Mouse (Mus musculus) midbrain, embryonic 12.5 days (tissue): ENCODE results near the gene Tyk2. TPM values are rescaled to one million over a fixed set of nuclear protein-coding genes. Genes with fewer than 3 reads are reported as not detected.

Experiments used
- ATAC-seq: fragments of 200-750 bp; cut with Nextera tagmentation; 2 replicates; pipeline ENCODE4 v1.8.0; 2017; ENCODE audit warnings: low read depth, moderate TSS enrichment, moderate library complexity; ENCODE audit not compliant: low FRiP score
- H3K27ac ChIP-seq: fragments of 300-500 bp; sonication (generic); replicated peaks from 2 replicates; pipeline ENCODE4 v1.5.1; 2016; ENCODE audit warnings: mild to moderate bottlenecking
- H3K27me3 ChIP-seq: fragments of 300-500 bp; sonication (generic); 2 replicates; pipeline ENCODE4 v1.6.1; 2016; ENCODE audit warnings: mild to moderate bottlenecking
- H3K36me3 ChIP-seq: fragments of 300-500 bp; sonication (generic); 2 replicates; pipeline ENCODE4 v1.6.1; 2016
- H3K4me1 ChIP-seq: fragments of 300-500 bp; sonication (generic); 2 replicates; pipeline ENCODE4 v1.6.1; 2016
- H3K4me2 ChIP-seq: fragments of 300-500 bp; sonication (generic); replicated peaks from 2 replicates; pipeline ENCODE4 v1.6.1; 2016; ENCODE audit warnings: mild to moderate bottlenecking, moderate library complexity
- H3K4me3 ChIP-seq: fragments of 300-500 bp; sonication (generic); 2 replicates; pipeline ENCODE4 v1.5.1; 2016; ENCODE audit warnings: mild to moderate bottlenecking
- H3K9ac ChIP-seq: fragments of 300-500 bp; sonication (generic); replicated peaks from 2 replicates; pipeline ENCODE4 v1.6.1; 2016; ENCODE audit warnings: mild to moderate bottlenecking, moderate library complexity
- H3K9me3 ChIP-seq: fragments of 300-500 bp; sonication (generic); 2 replicates; pipeline ENCODE4 v1.6.1; 2016; ENCODE audit warnings: mild to moderate bottlenecking
- WGBS: fragments of 180-500 bp; shearing (Covaris S2); methylation state at CpG from one replicate; pipeline ENCODE4 v1.1.7; 2016; 5-methylcytosine and 5-hydroxymethylcytosine counted together
- polyA plus RNA-seq: library from polyadenylated mRNA; unstranded; fragments of >200 nt; fragmentation: Nextera tagmentation; extraction: Ambion mirVana; gene quantifications from 2 replicates; pipeline ENCODE4 v1.2.1, GENCODE M21; 2016

Tyk2 gene
- polyA plus RNA-seq, 1 experiment from 2014 or later: 12.8 TPM

GRCm38 (mm10) chr9:21145431-21145830 lies 14.4 kb upstream of the Tyk2 start:
- Histone ChIP-seq H3K27ac (no peak overlapping the region), H3K4me2 (no peak overlapping the region), H3K9me3 (no peaks in the 10 kb centered on the region), H3K27me3 (no peaks in the 10 kb centered on the region), H3K4me1 (peaks cover 32% of the 10 kb centered on the region), H3K9ac (0 out of 2 replicates have a peak overlapping the region, but pooled peaks have one; percentile 15), H3K4me3 (no peak overlapping the region), H3K36me3 (peaks cover 60% of the 10 kb centered on the region)
- ATAC-seq: no peak
- WGBS: 97% methylated on average over 4 of the region's 4 CpGs

DNA sequence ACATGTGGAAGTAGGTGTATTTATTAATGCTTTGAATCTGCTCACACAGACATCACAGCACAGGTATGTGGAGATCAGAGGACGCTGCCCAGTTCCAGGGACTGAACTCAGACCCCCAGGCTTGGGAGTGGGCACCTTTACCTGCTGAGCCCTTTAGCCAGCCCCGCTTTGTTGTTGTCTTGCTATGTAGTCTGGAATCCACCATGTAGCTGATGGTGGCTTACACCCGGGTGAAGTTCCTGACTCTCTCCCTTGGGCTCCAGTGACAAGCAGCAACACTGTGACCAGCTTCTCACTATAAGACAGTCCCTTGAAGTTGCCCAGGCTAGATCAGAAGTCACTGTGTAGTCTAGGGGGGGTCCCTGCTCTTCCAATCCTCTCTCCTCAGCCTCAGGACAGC lies 13.3 kb upstream of the Tyk2 start:
- H3K36me3 ChIP-seq: peaks cover 71% of the 10 kb centered on the region
- H3K9me3 ChIP-seq: no peaks in the 10 kb centered on the region
- no peak overlapping the region for H3K9ac ChIP-seq
- ATAC-seq: no peak
- 97% methylated on average over 3 of the region's 3 CpGs for WGBS
- no peak overlapping the region for H3K4me2 ChIP-seq
- no peaks in the 10 kb centered on the region for H3K27me3 ChIP-seq
- H3K27ac ChIP-seq: no peak overlapping the region
- no peak overlapping the region for H3K4me3 ChIP-seq
- peaks cover 32% of the 10 kb centered on the region for H3K4me1 ChIP-seq

DNA sequence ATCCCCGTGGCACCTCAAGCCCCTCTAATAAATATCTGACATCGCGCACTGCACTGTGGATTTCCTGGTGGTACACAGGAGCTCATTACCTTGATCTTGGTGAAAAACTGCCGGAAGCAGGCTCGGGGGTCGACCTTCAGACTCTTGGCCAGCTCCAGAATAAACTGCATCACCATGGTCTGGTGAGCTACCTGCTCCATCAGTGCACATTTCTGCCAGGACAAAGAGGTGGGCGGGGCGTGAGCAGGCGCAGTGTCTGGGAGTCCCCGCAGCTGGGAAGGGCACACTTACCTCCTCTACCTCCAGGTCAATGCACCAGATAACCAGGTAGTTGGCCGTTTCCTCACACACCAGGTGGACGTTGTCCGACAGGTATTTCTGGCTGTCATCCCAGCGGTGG lies 10.9 kb upstream of the Tyk2 start:
- H3K36me3 ChIP-seq: peaks cover 89% of the 10 kb centered on the region

GRCm38 (mm10) chr9:21138386-21138785 lies 7.3 kb upstream of the Tyk2 start:
- H3K36me3 ChIP-seq: peaks cover 58% of the 10 kb centered on the region
- H3K4me2 ChIP-seq: no peak overlapping the region
- H3K9me3 ChIP-seq: no peaks in the 10 kb centered on the region
- no peak overlapping the region for H3K9ac ChIP-seq
- 87% methylated on average over 4 of the region's 4 CpGs for WGBS
- H3K27me3 ChIP-seq: no peaks in the 10 kb centered on the region
- H3K4me1 ChIP-seq: no peaks in the 10 kb centered on the region
- no peak overlapping the region for H3K27ac ChIP-seq
- no peak for ATAC-seq
- H3K4me3 ChIP-seq: no peak overlapping the region

More for the DNA sequence above, 10.9 kb upstream of the Tyk2 start:
- Histone ChIP-seq H3K9ac (no peak overlapping the region), H3K9me3 (no peaks in the 10 kb centered on the region), H3K4me3 (no peak overlapping the region), H3K4me2 (no peak overlapping the region), H3K27ac (no peak overlapping the region), H3K4me1 (peaks cover 9% of the 10 kb centered on the region), H3K27me3 (no peaks in the 10 kb centered on the region)
- ATAC-seq: no peak
- WGBS: 93% methylated on average over 14 of the region's 14 CpGs

DNA sequence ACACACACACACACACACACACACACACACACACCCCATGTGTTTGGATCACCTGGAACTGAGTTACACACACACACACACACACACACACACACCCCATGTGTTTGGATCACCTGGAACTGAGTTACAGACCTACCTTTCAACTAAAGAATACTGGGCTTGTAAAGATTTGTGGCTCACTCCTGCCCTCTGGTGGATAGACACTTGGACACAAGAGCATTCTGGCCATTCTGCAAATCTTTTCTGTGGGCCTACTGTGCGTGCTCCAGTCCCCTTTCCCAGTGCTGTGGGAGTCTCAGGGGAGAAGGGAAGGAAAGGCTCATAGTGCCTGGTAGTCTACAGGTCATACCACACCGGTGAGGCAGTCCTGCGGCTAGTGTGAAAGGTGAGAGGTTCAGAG lies 6.2 kb upstream of the Tyk2 start:
- no peaks in the 10 kb centered on the region for H3K9me3 ChIP-seq
- peak; percentile 66; the same call in 1 of the 2 replicates for ATAC-seq
- H3K27me3 ChIP-seq: no peaks in the 10 kb centered on the region
- H3K4me3 ChIP-seq: no peak overlapping the region
- peaks cover 47% of the 10 kb centered on the region for H3K36me3 ChIP-seq
- WGBS: 50% methylated on average over 3 of the region's 3 CpGs
- H3K9ac ChIP-seq: no peak overlapping the region
- H3K4me2 ChIP-seq: no peak overlapping the region
- no peak overlapping the region for H3K27ac ChIP-seq
- H3K4me1 ChIP-seq: no peaks in the 10 kb centered on the region

DNA sequence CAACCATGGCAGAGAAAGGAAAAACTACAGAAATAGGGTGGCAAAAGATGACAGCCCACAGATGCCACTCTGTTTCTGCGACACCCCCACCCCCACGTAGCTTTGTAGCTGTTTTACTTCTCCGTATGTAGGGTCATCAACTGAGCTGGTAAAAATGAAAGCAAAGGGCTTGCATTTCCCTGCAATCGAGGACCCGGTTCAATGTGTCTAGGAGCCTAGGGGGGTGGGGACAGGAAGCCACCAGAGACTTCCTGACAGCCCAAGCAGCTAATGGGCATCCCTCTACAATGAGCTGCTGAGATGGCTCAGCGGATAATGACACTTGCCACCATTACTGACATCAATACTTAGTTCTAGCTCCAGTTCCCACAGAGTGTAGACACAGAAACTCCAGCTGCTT lies 5.4 kb upstream of the Tyk2 start:
- Histone ChIP-seq H3K9ac (no peak overlapping the region), H3K4me1 (peaks cover 2% of the 10 kb centered on the region; the same call in 1 of the 2 replicates), H3K4me3 (no peak overlapping the region), H3K4me2 (no peak overlapping the region), H3K36me3 (peaks cover 39% of the 10 kb centered on the region), H3K9me3 (no peaks in the 10 kb centered on the region), H3K27ac (no peak overlapping the region), H3K27me3 (no peaks in the 10 kb centered on the region)
- WGBS: 92% methylated on average over 6 of the region's 6 CpGs
- no peak for ATAC-seq

DNA sequence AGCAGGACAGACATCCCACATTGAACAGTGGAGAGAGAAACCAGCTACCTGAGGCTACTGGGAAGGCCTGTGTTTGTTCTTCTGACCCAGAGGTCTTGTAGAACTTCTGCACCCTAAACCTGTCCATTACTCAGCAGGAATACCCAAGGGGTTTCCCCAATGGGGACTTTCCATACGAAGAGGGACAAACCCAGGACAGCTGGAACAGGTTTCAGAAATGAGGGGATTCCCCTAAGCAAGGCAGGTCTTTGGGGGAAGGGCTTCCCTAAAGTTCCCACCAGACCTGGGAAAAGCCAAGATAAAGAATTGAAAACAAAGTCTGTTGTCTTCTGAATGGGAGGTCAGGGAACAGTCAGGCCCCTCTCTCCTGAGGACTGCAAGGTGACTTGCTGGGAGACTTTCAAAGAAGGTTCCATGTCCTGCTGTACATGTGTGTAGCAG lies 4.9 kb upstream of the Tyk2 start:
- no peak for ATAC-seq
- Histone ChIP-seq H3K36me3 (peaks cover 34% of the 10 kb centered on the region), H3K4me1 (peaks cover 3% of the 10 kb centered on the region; the same call in 1 of the 2 replicates), H3K4me2 (no peak overlapping the region), H3K9me3 (no peaks in the 10 kb centered on the region), H3K4me3 (no peak overlapping the region), H3K27ac (no peak overlapping the region), H3K27me3 (no peaks in the 10 kb centered on the region), H3K9ac (no peak overlapping the region)
- WGBS: 72% methylated on average over 1 of the region's 1 CpGs

- Histone ChIP-seq H3K4me3 (no peak overlapping the region), H3K27ac (no peak overlapping the region), H3K27me3 (no peaks in the 10 kb centered on the region), H3K9me3 (no peaks in the 10 kb centered on the region), H3K4me2 (no peak overlapping the region), H3K9ac (no peak overlapping the region), H3K4me1 (peaks cover 7% of the 10 kb centered on the region), H3K36me3 (peaks cover 29% of the 10 kb centered on the region)
- no peak for ATAC-seq
- WGBS: 76% methylated on average over 4 of the region's 4 CpGs
These were observed 4.4 kb upstream of the Tyk2 start for GRCm38 (mm10) chr9:21135329-21135890.

GRCm38 (mm10) chr9:21134595-21135328 lies 3.7 kb upstream of the Tyk2 start:
- no peak for ATAC-seq
- Histone ChIP-seq H3K9ac (no peak overlapping the region), H3K27me3 (no peaks in the 10 kb centered on the region), H3K36me3 (peaks cover 22% of the 10 kb centered on the region), H3K4me3 (no peak overlapping the region), H3K27ac (no peak overlapping the region), H3K4me1 (peaks cover 10% of the 10 kb centered on the region), H3K9me3 (no peaks in the 10 kb centered on the region), H3K4me2 (no peak overlapping the region)
- WGBS: 80% methylated on average over 9 of the region's 9 CpGs

GRCm38 (mm10) chr9:21133064-21133707 lies 2.1 kb upstream of the Tyk2 start:
- no peak for ATAC-seq
- H3K9ac ChIP-seq: no peak overlapping the region
- 87% methylated on average over 9 of the region's 9 CpGs for WGBS

DNA sequence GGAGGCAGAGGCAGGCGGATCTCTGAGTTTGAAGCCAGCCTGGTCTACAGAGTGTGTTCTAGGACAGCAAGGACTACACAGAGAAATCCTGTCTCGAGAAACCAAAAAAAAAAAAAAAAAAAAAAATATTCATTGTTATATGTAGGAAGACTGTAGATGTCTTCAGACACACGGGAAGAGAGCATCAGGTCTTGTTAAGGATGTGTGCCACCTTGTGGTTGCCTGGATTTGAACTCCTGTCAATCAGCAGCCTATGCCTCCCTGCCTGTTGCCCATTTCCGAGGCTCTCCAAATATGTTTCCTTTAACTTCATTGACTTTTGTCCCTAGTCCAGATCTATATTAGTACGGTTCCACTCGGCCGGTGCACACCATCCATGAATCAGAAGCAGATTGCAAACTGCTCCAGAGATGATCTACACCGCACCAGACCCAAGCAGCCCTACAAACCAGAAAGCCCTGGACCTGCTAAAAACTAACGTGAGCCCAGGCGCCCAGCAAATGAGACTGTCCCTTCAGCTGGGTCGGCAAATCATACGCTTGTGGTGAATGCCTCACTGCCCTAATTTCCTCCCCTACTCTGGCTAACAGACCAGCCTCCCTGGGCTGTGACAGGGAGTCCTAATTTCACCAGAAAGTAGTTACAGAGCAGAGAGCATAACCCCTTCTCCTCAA lies 1.2 kb upstream of the Tyk2 start:
- no peak overlapping the region for H3K4me3 ChIP-seq
- H3K9ac ChIP-seq: no peak overlapping the region
- H3K27ac ChIP-seq: no peak overlapping the region
- 86% methylated on average over 12 of the region's 12 CpGs for WGBS
- H3K4me2 ChIP-seq: no peak overlapping the region
- H3K4me1 ChIP-seq: peaks cover 10% of the 10 kb centered on the region
- no peaks in the 10 kb centered on the region for H3K36me3 ChIP-seq
- H3K27me3 ChIP-seq: no peaks in the 10 kb centered on the region
- ATAC-seq: no peak
- no peaks in the 10 kb centered on the region for H3K9me3 ChIP-seq

More at GRCm38 (mm10) chr9:21133064-21133707, 2.1 kb upstream of the Tyk2 start:
- Histone ChIP-seq H3K36me3 (peaks cover 8% of the 10 kb centered on the region; the same call in 1 of the 2 replicates), H3K4me1 (peaks cover 10% of the 10 kb centered on the region), H3K27ac (no peak overlapping the region), H3K27me3 (no peaks in the 10 kb centered on the region), H3K9me3 (no peaks in the 10 kb centered on the region), H3K4me3 (no peak overlapping the region), H3K4me2 (no peak overlapping the region)

- no peak overlapping the region for H3K27ac ChIP-seq
- 85% methylated on average over 2 of the region's 2 CpGs for WGBS
- ATAC-seq: no peak
- no peak overlapping the region for H3K4me2 ChIP-seq
- no peak overlapping the region for H3K9ac ChIP-seq
- H3K4me3 ChIP-seq: no peak overlapping the region
- H3K4me1 ChIP-seq: peaks cover 7% of the 10 kb centered on the region
- no peaks in the 10 kb centered on the region for H3K9me3 ChIP-seq
- H3K36me3 ChIP-seq: peaks cover 15% of the 10 kb centered on the region
- H3K27me3 ChIP-seq: no peaks in the 10 kb centered on the region
These were observed 4.8 kb downstream of the Tyk2 start for GRCm38 (mm10) chr9:21126259-21126627.
